Mouse (Mus musculus) embryonic facial prominence, embryonic 15.5 days (tissue): ENCODE results near the gene Ipo11. TPM values are rescaled to one million over a fixed set of nuclear protein-coding genes. Genes with fewer than 3 reads are reported as not detected.

Experiments used
- ATAC-seq: fragments of 200-750 bp; cut with Nextera tagmentation; 2 replicates; pipeline ENCODE4 v1.8.0; 2017; ENCODE audit warnings: low read depth, moderate TSS enrichment; ENCODE audit not compliant: insufficient number of reproducible peaks, low FRiP score, low TSS enrichment
- H3K27ac ChIP-seq: fragments of 300-500 bp; sonication (generic); replicated peaks from 2 replicates; pipeline ENCODE4 v1.5.1; 2015; ENCODE audit warnings: mild to moderate bottlenecking, inconsistent platforms
- H3K27me3 ChIP-seq: fragments of 300-500 bp; sonication (generic); 2 replicates; pipeline ENCODE4 v1.6.1; 2015; ENCODE audit warnings: inconsistent platforms
- H3K36me3 ChIP-seq: fragments of 300-500 bp; sonication (generic); 2 replicates; pipeline ENCODE4 v1.6.1; 2015; ENCODE audit warnings: mild to moderate bottlenecking, inconsistent platforms
- H3K4me1 ChIP-seq: fragments of 300-500 bp; sonication (generic); 2 replicates; pipeline ENCODE4 v1.6.1; 2015; ENCODE audit warnings: inconsistent platforms
- H3K4me2 ChIP-seq: fragments of 300-500 bp; sonication (generic); replicated peaks from 2 replicates; pipeline ENCODE4 v1.6.1; 2015; ENCODE audit warnings: mild to moderate bottlenecking, inconsistent platforms
- H3K4me3 ChIP-seq: fragments of 300-500 bp; sonication (generic); replicated peaks from 2 replicates; pipeline ENCODE4 v1.5.1; 2015; ENCODE audit warnings: mild to moderate bottlenecking, inconsistent platforms
- H3K9ac ChIP-seq: fragments of 300-500 bp; sonication (generic); 2 replicates; pipeline ENCODE4 v1.6.1; 2015; ENCODE audit warnings: inconsistent platforms
- H3K9me3 ChIP-seq: fragments of 300-500 bp; sonication (generic); replicated peaks from 2 replicates; pipeline ENCODE4 v1.6.1; 2016; ENCODE audit warnings: inconsistent platforms
- WGBS: fragments of 180-500 bp; shearing (Covaris S2); methylation state at CpG from one replicate; pipeline ENCODE4 v1.1.7; 2015; 5-methylcytosine and 5-hydroxymethylcytosine counted together
- polyA plus RNA-seq: library from polyadenylated mRNA; unstranded; fragments of >200 nt; fragmentation: Nextera tagmentation; extraction: Ambion mirVana; gene quantifications from 2 replicates; pipeline ENCODE4 v1.2.1, GENCODE M21; 2015

The Ipo11 gene
- polyA plus RNA-seq, 1 experiment from 2014 or later, result 42.6 TPM

DNA sequence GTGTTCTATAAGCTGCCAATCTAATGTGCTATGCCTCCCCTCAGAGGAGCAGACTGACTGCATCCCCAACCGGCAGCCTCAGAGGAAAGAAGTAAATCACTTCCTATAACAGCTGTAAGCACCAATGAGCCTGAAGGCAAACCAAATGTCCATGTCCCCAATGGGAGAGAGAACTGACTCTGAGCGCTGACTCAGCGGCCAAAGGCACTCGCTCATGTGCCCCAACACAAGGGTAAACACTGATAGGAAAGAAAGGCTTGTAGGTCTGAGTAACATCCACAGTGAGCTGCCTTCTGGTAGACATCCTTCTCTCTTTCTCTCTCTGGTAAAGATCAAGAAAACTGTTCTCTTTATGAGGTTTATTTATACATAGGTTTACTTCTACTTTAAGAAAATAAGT lies 94.2 kb downstream of the Ipo11 start:
- 84% methylated on average over 4 of the region's 4 CpGs for WGBS
- no peak overlapping the region for H3K4me3 ChIP-seq
- H3K27me3 ChIP-seq, result no peaks in the 10 kb centered on the region
- H3K36me3 ChIP-seq, result no peaks in the 10 kb centered on the region
- no peak overlapping the region for H3K4me2 ChIP-seq
- H3K9me3 ChIP-seq, result no peaks in the 10 kb centered on the region
- no peak overlapping the region for H3K27ac ChIP-seq
- H3K4me1 ChIP-seq, result no peaks in the 10 kb centered on the region
- no peak for ATAC-seq
- H3K9ac ChIP-seq, result no peak overlapping the region

DNA sequence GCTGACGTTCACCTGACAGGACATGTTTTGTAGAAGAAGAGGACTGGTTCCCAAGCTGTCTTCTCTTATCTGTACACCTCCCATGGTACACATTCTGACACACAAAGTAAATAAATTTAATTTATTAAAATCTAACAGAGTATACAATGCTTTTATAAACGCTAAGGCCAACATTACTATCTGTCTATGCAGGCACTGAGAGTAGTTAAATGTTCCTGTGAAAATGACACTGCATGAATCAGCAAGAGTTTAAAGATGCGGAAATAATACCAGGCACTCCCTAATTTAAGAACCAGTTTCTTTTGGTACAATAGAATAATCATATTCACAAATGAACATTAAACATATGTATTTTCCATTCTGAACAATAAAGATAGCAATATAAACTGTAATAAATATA lies 98.0 kb downstream of the Ipo11 start:
- H3K9me3 ChIP-seq, result no peaks in the 10 kb centered on the region
- 90% methylated on average over 3 of the region's 3 CpGs for WGBS
- ATAC-seq, result no peak
- no peaks in the 10 kb centered on the region for H3K36me3 ChIP-seq
- H3K27ac ChIP-seq, result no peak overlapping the region
- no peaks in the 10 kb centered on the region for H3K27me3 ChIP-seq
- no peak overlapping the region for H3K4me2 ChIP-seq
- H3K9ac ChIP-seq, result no peak overlapping the region
- no peaks in the 10 kb centered on the region for H3K4me1 ChIP-seq
- H3K4me3 ChIP-seq, result no peak overlapping the region

DNA sequence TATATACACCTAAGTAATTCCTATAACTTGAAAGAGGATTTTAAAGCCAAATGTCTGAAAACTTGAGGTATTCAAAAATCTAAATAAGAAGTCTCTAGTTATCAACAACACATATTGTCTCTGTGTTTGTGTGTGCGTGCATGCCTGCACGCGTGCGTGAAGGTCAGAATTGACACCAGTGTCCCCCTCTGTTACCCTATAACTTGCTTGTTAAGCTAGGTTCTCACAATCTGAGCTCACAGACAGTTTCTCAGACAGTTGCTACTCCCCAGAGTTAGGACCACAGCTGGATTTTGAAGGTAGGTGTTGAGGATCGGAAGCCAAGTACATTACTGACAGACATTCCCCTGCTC lies 100.3 kb downstream of the Ipo11 start:
- Histone ChIP-seq H3K9me3 (no peaks in the 10 kb centered on the region), H3K27ac (no peak overlapping the region)

DNA sequence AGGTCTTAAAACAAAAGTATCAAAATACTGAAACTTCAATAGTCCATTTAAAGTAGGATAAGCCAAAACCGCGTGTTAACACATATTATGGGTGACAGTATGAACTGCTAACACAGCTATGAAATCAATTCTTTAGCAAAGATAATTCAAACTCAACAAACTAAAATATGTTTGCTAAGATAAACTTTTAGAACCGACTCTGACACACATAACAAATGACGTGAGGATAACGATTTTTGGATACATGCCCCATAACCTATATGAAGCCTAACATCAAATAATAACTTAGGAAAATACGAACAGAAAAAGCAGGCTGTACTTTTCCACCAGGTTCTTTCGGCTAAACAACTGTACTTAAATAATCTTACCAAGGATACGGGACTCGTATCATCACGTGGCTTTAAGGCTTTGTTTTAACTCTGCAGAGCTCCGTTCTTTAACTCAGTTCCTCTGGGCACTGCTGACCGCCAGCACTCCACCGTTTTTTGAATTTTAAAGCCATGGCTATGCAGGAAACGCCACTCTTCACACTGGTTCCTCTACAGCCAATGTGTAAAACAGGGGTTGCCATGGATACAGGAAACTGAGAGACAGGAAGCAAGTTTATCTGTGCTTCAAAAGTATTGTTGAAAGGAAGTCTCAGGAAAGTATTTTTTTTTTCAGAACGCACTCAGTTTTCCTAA lies 100.8 kb downstream of the Ipo11 start:
- H3K4me3 ChIP-seq, result no peak overlapping the region
- ATAC-seq, result no peak
- H3K9me3 ChIP-seq, result no peaks in the 10 kb centered on the region

More for the DNA sequence above, 100.3 kb downstream of the Ipo11 start:
- WGBS, result 90% methylated on average over 5 of the region's 5 CpGs
- H3K36me3 ChIP-seq, result no peaks in the 10 kb centered on the region
- no peak for ATAC-seq
- no peak overlapping the region for H3K9ac ChIP-seq
- H3K4me1 ChIP-seq, result no peaks in the 10 kb centered on the region
- no peak overlapping the region for H3K4me2 ChIP-seq
- no peak overlapping the region for H3K4me3 ChIP-seq
- H3K27me3 ChIP-seq, result no peaks in the 10 kb centered on the region

DNA sequence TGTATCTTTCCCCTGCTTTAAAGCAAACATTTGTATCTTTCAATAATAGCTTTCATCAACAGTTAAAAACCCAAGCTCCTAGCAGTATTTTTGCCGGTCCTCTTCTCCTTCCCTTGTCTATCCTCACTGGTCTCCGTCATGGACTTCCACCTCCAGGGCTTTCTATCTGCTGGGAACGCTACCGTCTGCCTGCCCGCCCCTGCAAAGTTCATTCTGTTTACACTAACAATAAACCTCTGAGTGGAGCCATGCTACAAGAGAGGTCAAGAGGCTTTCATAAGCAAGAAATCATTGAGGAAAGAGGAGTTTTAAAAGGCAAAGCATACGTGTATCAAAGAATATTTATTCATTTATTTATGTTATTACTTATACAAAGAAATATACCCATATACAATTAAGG lies 106.7 kb downstream of the Ipo11 start:
- ATAC-seq, result no peak
- H3K27me3 ChIP-seq, result no peaks in the 10 kb centered on the region
- H3K27ac ChIP-seq, result no peak overlapping the region
- H3K4me2 ChIP-seq, result no peak overlapping the region
- H3K36me3 ChIP-seq, result no peaks in the 10 kb centered on the region
- no peak overlapping the region for H3K4me3 ChIP-seq
- H3K9ac ChIP-seq, result no peak overlapping the region
- no peaks in the 10 kb centered on the region for H3K4me1 ChIP-seq
- no peaks in the 10 kb centered on the region for H3K9me3 ChIP-seq
- 48% methylated on average over 6 of the region's 6 CpGs for WGBS

More for the DNA sequence above, 100.8 kb downstream of the Ipo11 start:
- WGBS, result 71% methylated on average over 15 of the region's 15 CpGs
- Histone ChIP-seq H3K4me2 (no peak overlapping the region), H3K27me3 (no peaks in the 10 kb centered on the region), H3K36me3 (no peaks in the 10 kb centered on the region), H3K27ac (no peak overlapping the region), H3K4me1 (no peaks in the 10 kb centered on the region), H3K9ac (no peak overlapping the region)

DNA sequence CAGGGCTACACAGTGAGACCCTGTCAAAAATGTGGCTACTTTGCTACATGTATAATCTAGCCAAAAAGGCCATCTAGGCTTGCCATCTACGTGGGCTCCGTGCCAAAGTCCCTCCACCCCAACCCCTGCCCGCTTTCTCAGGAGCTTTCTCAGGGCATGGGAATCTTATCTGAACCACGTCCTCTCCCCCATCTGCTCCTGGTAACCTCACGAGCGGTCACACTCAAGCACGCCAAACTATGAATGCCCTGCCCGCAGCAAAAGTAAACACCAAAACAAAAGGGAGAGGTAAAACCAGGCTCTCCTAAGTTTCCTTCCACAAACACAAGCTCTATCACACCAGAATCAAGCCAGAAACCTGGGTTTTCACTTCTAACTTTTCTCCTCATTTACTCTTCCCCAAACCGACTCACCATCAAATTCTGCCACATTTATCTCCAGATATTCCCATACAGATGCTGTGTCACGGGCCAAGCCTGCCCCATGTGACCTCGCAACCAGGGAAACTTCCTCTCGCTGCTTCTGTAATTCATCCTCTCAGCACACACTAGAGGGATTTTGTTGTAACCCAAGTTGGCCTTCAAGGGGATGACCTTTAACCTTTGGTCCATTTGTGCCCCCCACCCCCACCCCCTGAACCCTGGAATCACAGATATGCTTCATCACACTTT lies 107.3 kb downstream of the Ipo11 start:
- Histone ChIP-seq H3K27me3 (no peaks in the 10 kb centered on the region), H3K4me2 (no peak overlapping the region), H3K9ac (no peak overlapping the region), H3K4me1 (no peaks in the 10 kb centered on the region), H3K9me3 (no peaks in the 10 kb centered on the region), H3K27ac (no peak overlapping the region), H3K4me3 (no peak overlapping the region), H3K36me3 (no peaks in the 10 kb centered on the region)
- ATAC-seq, result no peak
- 71% methylated on average over 12 of the region's 12 CpGs for WGBS

DNA sequence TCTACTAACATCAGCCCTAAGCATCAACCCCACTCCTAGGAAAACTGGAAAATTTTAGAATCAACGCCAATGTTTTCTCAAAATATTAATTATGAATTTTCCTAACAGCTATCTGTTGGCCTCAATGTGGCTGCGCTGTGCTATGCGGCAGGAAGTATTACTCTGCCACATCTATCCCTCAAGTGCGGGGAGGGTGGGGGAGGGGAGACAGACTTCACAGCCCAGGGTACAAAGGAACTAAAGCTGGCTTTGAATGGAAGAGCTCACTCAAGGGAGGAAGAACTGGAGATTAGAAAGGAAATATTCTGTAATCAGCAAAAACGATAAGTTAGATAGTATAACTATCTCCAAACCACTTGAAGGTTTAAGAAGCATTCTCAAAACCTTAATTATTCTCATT lies 111.1 kb downstream of the Ipo11 start:
- H3K36me3 ChIP-seq, result no peaks in the 10 kb centered on the region
- no peaks in the 10 kb centered on the region for H3K4me1 ChIP-seq
- no peak overlapping the region for H3K9ac ChIP-seq
- 83% methylated on average over 5 of the region's 5 CpGs for WGBS
- ATAC-seq, result no peak
- no peak overlapping the region for H3K27ac ChIP-seq
- no peak overlapping the region for H3K4me2 ChIP-seq
- no peak overlapping the region for H3K4me3 ChIP-seq
- H3K9me3 ChIP-seq, result no peaks in the 10 kb centered on the region
- H3K27me3 ChIP-seq, result no peaks in the 10 kb centered on the region

DNA sequence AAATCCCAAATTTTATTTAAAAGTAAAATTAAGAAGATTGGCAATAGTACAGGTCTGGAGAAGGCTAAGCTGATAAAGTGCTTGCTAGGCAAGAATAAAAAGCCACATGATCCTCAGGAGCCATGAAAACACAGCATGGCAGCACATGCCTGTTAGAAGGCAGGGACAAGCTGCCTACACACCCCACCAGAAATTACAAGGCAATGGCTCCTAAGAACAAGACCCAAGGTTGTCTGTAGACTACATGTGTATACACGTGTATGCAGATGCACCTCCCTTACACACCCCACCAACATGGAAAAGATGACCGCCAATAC lies 112.9 kb downstream of the Ipo11 start:
- Histone ChIP-seq H3K4me3 (no peak overlapping the region), H3K9me3 (no peaks in the 10 kb centered on the region), H3K36me3 (no peaks in the 10 kb centered on the region), H3K4me1 (no peaks in the 10 kb centered on the region), H3K9ac (no peak overlapping the region), H3K4me2 (no peak overlapping the region), H3K27me3 (no peaks in the 10 kb centered on the region), H3K27ac (no peak overlapping the region)
- no peak for ATAC-seq
- WGBS, result 93% methylated on average over 2 of the region's 2 CpGs

DNA sequence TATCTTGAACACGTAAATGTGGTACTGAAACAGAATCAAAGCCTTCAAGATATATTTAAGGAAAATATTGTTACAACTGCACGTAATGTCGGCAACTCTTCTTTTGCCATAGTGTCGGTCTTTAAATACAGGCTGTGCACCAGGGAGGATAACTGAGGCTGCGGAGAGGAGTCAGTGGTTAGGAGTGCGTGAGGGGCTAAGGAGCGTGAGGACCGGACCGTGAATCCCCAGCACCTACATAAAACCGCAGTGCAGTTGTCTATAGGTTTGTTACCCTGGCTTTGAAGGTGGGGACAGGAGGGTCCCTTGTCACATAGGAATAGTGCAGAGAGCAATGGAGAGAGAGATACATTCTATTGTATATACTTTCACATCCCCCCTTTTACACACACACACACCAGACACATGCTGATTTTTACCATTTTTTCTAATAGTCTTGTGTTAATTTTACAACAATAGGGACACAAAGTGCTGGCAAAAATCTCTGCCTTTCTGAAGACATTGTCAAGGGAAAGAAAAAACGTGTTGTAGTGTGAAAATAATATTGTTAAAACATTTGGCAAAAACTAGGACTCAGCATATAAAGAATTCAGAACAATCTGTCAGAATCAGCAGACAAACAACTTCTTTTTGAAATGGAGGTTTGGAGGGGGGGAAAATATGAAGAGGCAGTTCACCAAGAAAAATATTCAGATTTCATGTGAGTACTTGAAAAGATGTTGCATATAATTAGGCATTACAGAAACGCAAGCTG lies 113.5 kb downstream of the Ipo11 start:
- no peak overlapping the region for H3K4me3 ChIP-seq
- no peaks in the 10 kb centered on the region for H3K36me3 ChIP-seq
- H3K27me3 ChIP-seq, result no peaks in the 10 kb centered on the region
- H3K9ac ChIP-seq, result no peak overlapping the region
- no peak overlapping the region for H3K27ac ChIP-seq
- H3K4me2 ChIP-seq, result no peak overlapping the region
- 93% methylated on average over 12 of the region's 12 CpGs for WGBS
- no peaks in the 10 kb centered on the region for H3K9me3 ChIP-seq
- H3K4me1 ChIP-seq, result no peaks in the 10 kb centered on the region
- ATAC-seq, result no peak

DNA sequence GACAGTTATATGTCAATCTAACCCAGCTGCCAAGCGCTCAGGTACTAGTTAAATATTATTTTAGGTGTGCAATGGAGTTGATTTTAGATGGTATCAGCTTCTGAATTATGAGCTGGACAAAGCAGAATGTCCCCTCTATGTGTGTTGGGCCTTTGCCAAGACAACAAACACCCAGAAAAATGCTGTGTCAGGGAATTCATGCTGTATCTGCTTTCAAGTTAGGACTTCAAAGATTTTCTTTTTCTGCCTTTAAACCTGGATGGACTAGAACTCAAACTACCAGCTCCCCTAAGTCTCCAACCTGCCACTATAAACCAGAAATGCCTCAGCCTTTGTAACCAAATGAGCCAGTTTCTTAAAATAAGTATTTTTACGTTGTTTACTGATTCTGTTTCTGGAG lies 116.6 kb downstream of the Ipo11 start:
- WGBS, result 81% methylated on average over 2 of the region's 2 CpGs
- Histone ChIP-seq H3K9me3 (no peaks in the 10 kb centered on the region), H3K27me3 (no peaks in the 10 kb centered on the region), H3K4me1 (no peaks in the 10 kb centered on the region), H3K4me2 (no peak overlapping the region), H3K9ac (no peak overlapping the region), H3K4me3 (no peak overlapping the region), H3K36me3 (no peaks in the 10 kb centered on the region), H3K27ac (no peak overlapping the region)
- ATAC-seq, result no peak

DNA sequence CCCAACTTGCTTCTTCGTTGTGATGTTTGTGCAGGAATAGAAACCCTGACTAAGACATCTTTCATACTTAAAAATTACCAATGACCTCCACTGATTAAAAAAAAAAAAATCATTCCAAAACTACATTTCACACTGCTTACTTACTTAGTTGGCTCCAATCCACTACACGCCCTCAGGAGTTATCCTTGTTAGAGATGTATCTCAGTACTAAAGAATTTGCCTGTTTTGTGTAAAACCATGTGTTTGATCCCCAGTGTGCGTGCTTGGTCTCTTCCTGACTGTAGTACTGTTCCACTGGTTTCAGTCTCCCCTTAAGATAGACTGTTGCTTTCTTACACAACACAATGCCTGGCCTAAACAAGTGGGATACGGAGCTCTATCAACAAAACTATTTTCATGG lies 117.0 kb downstream of the Ipo11 start:
- no peaks in the 10 kb centered on the region for H3K4me1 ChIP-seq
- H3K27ac ChIP-seq, result no peak overlapping the region
- no peaks in the 10 kb centered on the region for H3K9me3 ChIP-seq
- WGBS, result 72% methylated on average over 4 of the region's 4 CpGs
- no peaks in the 10 kb centered on the region for H3K36me3 ChIP-seq
- ATAC-seq, result no peak
- H3K27me3 ChIP-seq, result no peaks in the 10 kb centered on the region
- no peak overlapping the region for H3K4me3 ChIP-seq
- no peak overlapping the region for H3K9ac ChIP-seq
- H3K4me2 ChIP-seq, result no peak overlapping the region
